Mouse (Mus musculus) cerebellum, adult 2 months (tissue): ENCODE results near the gene Lgals2.

Source experiments
- CTCF ChIP-seq: fragments of 200-500 bp; IDR thresholded peaks from 2 replicates; pipeline ENCODE4 v1.5.1; 2011; ENCODE audit warnings: low read depth, mild to moderate bottlenecking, control low read depth, low read length, moderate library complexity, borderline replicate concordance; ENCODE audit not compliant: insufficient read depth
- POLR2A ChIP-seq: fragments of 200-500 bp; IDR thresholded peaks from 2 replicates; pipeline ENCODE4 v1.6.1; 2011; ENCODE audit warnings: low read length, control low read depth, borderline replicate concordance; ENCODE audit not compliant: insufficient read depth

GRCm38 (mm10) chr15:78841161-78841790 is 14.1 kb downstream of the Lgals2 start:
- TF ChIP-seq CTCF (no peak), POLR2A (no peak)
